In genomic region chr13:83880772-83881171, GRCm38 (mm10) we compare ENCODE assay signal across 18 mouse cellular contexts.
DNase-seq lines count a peak whose midpoint lies in the region; ATAC-seq and TF ChIP-seq lines count a peak whose summit lies in the region.
"Had no signal": no experiment of that assay in that cellular context is flagged by ENCODE, and none has a peak within 500 bp of the region (broad histone marks: within the 10 kb centered on the region; RNA-seq: fewer than 3 reads in every experiment).

No protein-coding gene starts in this region.

- no peak overlapping the region for H3K9ac ChIP-seq in midbrain, embryonic 11.5 days (ENCODE audit: low read length)
- no peak overlapping the region for H3K9ac ChIP-seq in forebrain, postnatal 0 days
- H3K9ac ChIP-seq in hindbrain, postnatal 0 days (replicated peaks; ENCODE audit: low read length) = no peak overlapping the region
- no peak overlapping the region for H3K9ac ChIP-seq in neural tube, embryonic 15.5 days (replicated peaks)
- H3K9ac ChIP-seq: embryonic facial prominence, embryonic 13.5 days; limb, embryonic 15.5 days had no signal

- H3K9me3 ChIP-seq in midbrain, embryonic 10.5 days (replicated peaks) = no peaks in the 10 kb centered on the region
- H3K9me3 ChIP-seq in midbrain, embryonic 11.5 days (ENCODE audit: control insufficient read depth, low read length) = no peaks in the 10 kb centered on the region
- no peaks in the 10 kb centered on the region for H3K9me3 ChIP-seq in forebrain, postnatal 0 days (ENCODE audit: low read length)
- no peaks in the 10 kb centered on the region for H3K9me3 ChIP-seq in hindbrain, postnatal 0 days (ENCODE audit: low read length)
- no peaks in the 10 kb centered on the region for H3K9me3 ChIP-seq in neural tube, embryonic 15.5 days (replicated peaks)
- H3K9me3 ChIP-seq: embryonic facial prominence, embryonic 13.5 days; limb, embryonic 15.5 days had no signal

- no peak for ATAC-seq in midbrain, embryonic 11.5 days (ENCODE audit: low FRiP score)
- no peak for ATAC-seq in forebrain, postnatal 0 days
- no peak for ATAC-seq in hindbrain, postnatal 0 days
- ATAC-seq in neural tube, embryonic 15.5 days (ENCODE audit: low FRiP score) = no peak
- ATAC-seq: inflammation-experienced regulatory T-cells, adult 6 months had no signal

- DNase-seq in midbrain, embryonic 10.5 days (ENCODE audit: low spot score) = no peak
- no peak for DNase-seq in midbrain, embryonic 11.5 days (ENCODE audit: low spot score, missing footprints)
- no peak for DNase-seq in forebrain, postnatal 0 days
- DNase-seq in hindbrain, postnatal 0 days (ENCODE audit: low spot score) = no peak
- no peak for DNase-seq in right cerebral cortex, adult 18-20 months
- DNase-seq in lung, adult 18-20 months = no peak
- no peak for DNase-seq in gastrocnemius, adult 18-20 months (ENCODE audit: low spot score)
- DNase-seq: adrenal gland, adult 2 months; cerebellum, adult 11 months; gastrocnemius, postnatal 14 days; heart, postnatal 10 days; kidney, postnatal 4 days; thymus, postnatal 36 days had no signal

- TF ChIP-seq CTCF in forebrain, postnatal 0 days (IDR thresholded peaks at IDR 0.05; ENCODE audit: low read depth) = no peak
- TF ChIP-seq CTCF in hindbrain, postnatal 0 days (IDR thresholded peaks at IDR 0.05; ENCODE audit: low read depth) = no peak

- H3K27ac ChIP-seq in midbrain, embryonic 10.5 days (replicated peaks) = peak overlapping the region; percentile 76; the same call in 1 of the 2 replicates
- no peak overlapping the region for H3K27ac ChIP-seq in midbrain, embryonic 11.5 days (ENCODE audit: low read depth, low read length)
- H3K27ac ChIP-seq in forebrain, postnatal 0 days (ENCODE audit: low read depth, low read length) = peak overlapping the region; percentile 45; the same call in 1 of the 2 replicates
- H3K27ac ChIP-seq in hindbrain, postnatal 0 days = peak overlapping the region; percentile 55; the same call in 1 of the 2 replicates
- H3K27ac ChIP-seq in neural tube, embryonic 15.5 days (replicated peaks) = peak overlapping the region; percentile 45
- H3K27ac ChIP-seq: embryonic facial prominence, embryonic 13.5 days; limb, embryonic 15.5 days had no signal

- H3K27me3 ChIP-seq in midbrain, embryonic 10.5 days (ENCODE audit: low read depth, poor library complexity, severe bottlenecking) = no peaks in the 10 kb centered on the region
- H3K27me3 ChIP-seq in midbrain, embryonic 11.5 days (ENCODE audit: control insufficient read depth, insufficient read depth, low read length) = no peaks in the 10 kb centered on the region
- H3K27me3 ChIP-seq in forebrain, postnatal 0 days (ENCODE audit: insufficient read depth, low read length) = no peaks in the 10 kb centered on the region
- H3K27me3 ChIP-seq in hindbrain, postnatal 0 days (ENCODE audit: insufficient read depth, low read length) = no peaks in the 10 kb centered on the region
- H3K27me3 ChIP-seq in neural tube, embryonic 15.5 days (replicated peaks) = no peaks in the 10 kb centered on the region
- H3K27me3 ChIP-seq: CH12.LX; embryonic facial prominence, embryonic 13.5 days; limb, embryonic 15.5 days had no signal

- H3K4me1 ChIP-seq in midbrain, embryonic 10.5 days = peaks cover 54% of the 10 kb centered on the region
- H3K4me1 ChIP-seq in midbrain, embryonic 11.5 days (ENCODE audit: control insufficient read depth, insufficient read depth, low read length) = peaks cover 21% of the 10 kb centered on the region
- H3K4me1 ChIP-seq in forebrain, postnatal 0 days (ENCODE audit: insufficient read depth) = peaks cover 12% of the 10 kb centered on the region; the same call in 1 of the 2 replicates
- H3K4me1 ChIP-seq in hindbrain, postnatal 0 days (ENCODE audit: insufficient read depth, low read length) = 0 out of 2 replicates have a peak, but pooled peaks cover 3% of the 10 kb centered on the region
- 0 out of 2 replicates have a peak, but pooled peaks cover 6% of the 10 kb centered on the region for H3K4me1 ChIP-seq in neural tube, embryonic 15.5 days
- H3K4me1 ChIP-seq: embryonic facial prominence, embryonic 13.5 days; limb, embryonic 15.5 days had no signal

- H3K4me3 ChIP-seq in midbrain, embryonic 10.5 days = no peak overlapping the region
- no peak overlapping the region for H3K4me3 ChIP-seq in midbrain, embryonic 11.5 days (ENCODE audit: low read depth, low read length)
- no peak overlapping the region for H3K4me3 ChIP-seq in forebrain, postnatal 0 days (ENCODE audit: low read depth, low read length)
- H3K4me3 ChIP-seq in hindbrain, postnatal 0 days (ENCODE audit: low read length) = no peak overlapping the region
- H3K4me3 ChIP-seq in neural tube, embryonic 15.5 days (replicated peaks) = no peak overlapping the region
- H3K4me3 ChIP-seq: embryonic facial prominence, embryonic 13.5 days; limb, embryonic 15.5 days had no signal

- no peaks in the 10 kb centered on the region for H3K36me3 ChIP-seq in midbrain, embryonic 10.5 days
- no peaks in the 10 kb centered on the region for H3K36me3 ChIP-seq in midbrain, embryonic 11.5 days (ENCODE audit: control insufficient read depth, insufficient read depth, low read length)
- no peaks in the 10 kb centered on the region for H3K36me3 ChIP-seq in forebrain, postnatal 0 days (ENCODE audit: insufficient read depth)
- no peaks in the 10 kb centered on the region for H3K36me3 ChIP-seq in hindbrain, postnatal 0 days (ENCODE audit: insufficient read depth, low read length)
- H3K36me3 ChIP-seq in neural tube, embryonic 15.5 days = no peaks in the 10 kb centered on the region
- H3K36me3 ChIP-seq: embryonic facial prominence, embryonic 13.5 days; limb, embryonic 15.5 days had no signal

- H3K4me2 ChIP-seq in midbrain, embryonic 11.5 days = no peak overlapping the region
- H3K4me2 ChIP-seq in forebrain, postnatal 0 days (ENCODE audit: low read depth) = no peak overlapping the region
- H3K4me2 ChIP-seq in hindbrain, postnatal 0 days (ENCODE audit: low read depth, low read length) = no peak overlapping the region
- H3K4me2 ChIP-seq in neural tube, embryonic 15.5 days = no peak overlapping the region
- H3K4me2 ChIP-seq: embryonic facial prominence, embryonic 13.5 days; limb, embryonic 15.5 days had no signal

- 47% methylated on average over 2 of the region's 2 CpGs for WGBS in midbrain, embryonic 10.5 days
- WGBS in midbrain, embryonic 11.5 days = 35% methylated on average over 2 of the region's 2 CpGs
- 24% methylated on average over 2 of the region's 2 CpGs for WGBS in forebrain, postnatal 0 days
- WGBS in hindbrain, postnatal 0 days = 43% methylated on average over 2 of the region's 2 CpGs
- 28% methylated on average over 2 of the region's 2 CpGs for WGBS in neural tube, embryonic 15.5 days
